Mouse (Mus musculus) thymus, adult 2 months (tissue): ENCODE measurements around the gene Hist1h4a. TPM values are rescaled to one million over a fixed set of nuclear protein-coding genes. Genes with fewer than 3 reads are reported as not detected.
A peak's percentile ranks its signal among the peaks of the same experiment; 100 is the strongest.

Experiments used
- DNase-seq: peaks from one replicate; pipeline ENCODE4 v3.0.0; 2021
- H3K27ac ChIP-seq: fragments of 200-500 bp; 2 replicates; pipeline ENCODE4 v1.5.1; 2012; ENCODE audit warnings: low read length, control low read depth; ENCODE audit not compliant: control insufficient read depth, insufficient read depth
- H3K27me3 ChIP-seq: fragments of 200-500 bp; 2 replicates; pipeline ENCODE4 v1.6.1; 2012; ENCODE audit warnings: mild to moderate bottlenecking, low read length, moderate library complexity, mixed read lengths; ENCODE audit not compliant: control insufficient read depth, insufficient read depth
- H3K36me3 ChIP-seq: fragments of 200-500 bp; 2 replicates; pipeline ENCODE4 v1.6.1; 2012; ENCODE audit warnings: mild to moderate bottlenecking, low read length, moderate library complexity; ENCODE audit not compliant: control insufficient read depth, insufficient read depth
- H3K4me1 ChIP-seq: fragments of 200-500 bp; replicated peaks from 2 replicates; pipeline ENCODE4 v1.6.1; 2012; ENCODE audit warnings: low read length; ENCODE audit not compliant: control insufficient read depth, insufficient read depth
- H3K4me3 ChIP-seq: fragments of 200-500 bp; 2 replicates; pipeline ENCODE4 v1.5.1; 2012; ENCODE audit warnings: mild to moderate bottlenecking, low read length, control low read depth, moderate library complexity; ENCODE audit not compliant: control insufficient read depth, insufficient read depth
- CTCF ChIP-seq: fragments of 200-500 bp; IDR thresholded peaks from 2 replicates; pipeline ENCODE4 v1.5.1; 2012; ENCODE audit warnings: mild to moderate bottlenecking, control low read depth, low read length, moderate library complexity, borderline replicate concordance; ENCODE audit not compliant: control insufficient read depth, poor library complexity, insufficient read depth; ENCODE audit errors: extremely low read depth
- POLR2A ChIP-seq: fragments of 200-500 bp; IDR thresholded peaks from 2 replicates; pipeline ENCODE4 v1.6.1; 2012; ENCODE audit warnings: mild to moderate bottlenecking, low read length, control low read depth, moderate library complexity; ENCODE audit not compliant: control insufficient read depth, poor library complexity, insufficient read depth; ENCODE audit errors: extremely low read depth
- WGBS: fragments of 180-500 bp; shearing (Covaris S2); methylation state at CpG from one replicate; pipeline ENCODE4 v1.1.7; 2018; 5-methylcytosine and 5-hydroxymethylcytosine counted together
- polyA plus RNA-seq: library from polyadenylated mRNA; depleted of rRNA; stranded (reverse); fragments of >200 nt; gene quantifications from 2 replicates; pipeline ENCODE4 v1.2.3, GENCODE M21; 2012; rRNA removed

Gene Hist1h4a
- 295 and 320 TPM in 2 replicates for polyA plus RNA-seq

- TF ChIP-seq CTCF (no peak), POLR2A (peak; percentile 72)
- peak within 1 kb of the TSS; percentile 94 for H3K27ac ChIP-seq
- H3K4me3 ChIP-seq: peak within 1 kb of the TSS; percentile 50
- under 1% methylated on average over 69 of the region's 72 CpGs for WGBS
- no peaks in the 10 kb centered on the region for H3K36me3 ChIP-seq
- peak; percentile 98 for DNase-seq
- H3K4me1 ChIP-seq: peaks cover 12% of the 10 kb centered on the region
- no peaks in the 10 kb centered on the region for H3K27me3 ChIP-seq
These were observed at the start of gene Hist1h4a for GRCm38 (mm10) chr13:23760972-23761864. TSS of gene Hist1h4a (minus strand) at chr13:23761230.

DNA sequence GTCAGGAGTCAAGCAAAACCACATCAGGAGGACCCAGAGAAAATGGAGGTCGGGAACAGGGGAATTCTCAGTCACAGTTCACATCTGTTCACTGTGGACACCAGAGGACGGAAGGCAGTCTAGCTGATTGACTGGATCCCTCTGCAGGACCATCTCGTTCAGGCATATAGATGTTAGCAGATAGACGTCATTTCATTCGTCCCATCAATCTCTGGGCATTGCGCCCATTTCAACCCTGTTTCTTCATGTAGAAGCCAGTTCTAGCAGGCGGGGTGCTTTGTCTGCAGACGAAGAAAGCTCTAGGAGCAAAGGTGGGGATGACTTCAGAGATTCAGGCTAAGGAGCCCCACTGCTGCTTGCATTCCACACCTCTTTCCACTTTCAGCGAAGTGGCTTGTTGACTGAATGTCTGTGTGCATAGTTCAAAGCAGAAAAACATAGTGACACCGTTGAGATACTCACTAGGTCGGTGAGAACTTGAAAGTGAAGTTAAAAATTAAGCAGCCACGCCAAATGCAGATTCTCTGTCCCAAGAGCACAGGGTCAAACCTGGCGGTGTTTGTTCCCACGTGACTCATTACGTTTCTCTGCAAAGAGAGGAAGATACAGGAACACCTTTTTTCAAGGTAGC, 45.5 kb upstream of the Hist1h4a start, which contains the start of gene Slc17a2:
Slc17a2 (plus strand) TSS at position 572 of the 631 bp plus-strand sequence.
- Histone ChIP-seq H3K36me3 (no peaks in the 10 kb centered on the region), H3K4me3 (no peak within 1 kb of the TSS), H3K27me3 (no peaks in the 10 kb centered on the region), H3K4me1 (no peaks in the 10 kb centered on the region), H3K27ac (no peak within 1 kb of the TSS)
- DNase-seq: no peak
- 93% methylated on average over 15 of the region's 15 CpGs for WGBS
- TF ChIP-seq POLR2A: no peak
- no peak for TF ChIP-seq CTCF

GRCm38 (mm10) chr13:23804532-23804931, 43.5 kb upstream of the Hist1h4a start:
- TF ChIP-seq CTCF (no peak), POLR2A (no peak)
- Histone ChIP-seq H3K27ac (no peak overlapping the region), H3K27me3 (no peaks in the 10 kb centered on the region), H3K4me1 (no peaks in the 10 kb centered on the region), H3K4me3 (no peak overlapping the region), H3K36me3 (no peaks in the 10 kb centered on the region)
- DNase-seq: no peak
- WGBS: 95% methylated on average over 2 of the region's 2 CpGs

DNA sequence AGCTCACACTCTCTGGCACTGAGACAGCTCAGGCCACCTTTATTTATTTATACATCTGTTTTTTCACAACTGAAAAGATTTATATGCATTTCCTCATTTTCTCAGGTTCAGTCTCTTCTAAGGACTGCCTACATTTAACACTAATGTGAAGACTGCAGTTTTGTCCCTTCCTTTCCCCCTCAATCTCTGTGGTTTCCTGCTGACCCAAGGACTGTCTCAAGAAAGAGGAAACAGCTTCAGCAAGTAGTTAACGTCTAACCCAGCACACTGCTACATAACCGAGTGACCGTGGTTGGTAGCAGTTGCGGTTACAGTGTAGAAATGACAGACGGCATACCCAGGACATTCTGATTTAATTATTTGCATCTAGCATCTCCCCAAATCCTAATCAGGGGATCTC, 38.4 kb upstream of the Hist1h4a start:
- Histone ChIP-seq H3K27ac (no peak overlapping the region), H3K36me3 (no peaks in the 10 kb centered on the region), H3K27me3 (no peaks in the 10 kb centered on the region), H3K4me1 (no peaks in the 10 kb centered on the region), H3K4me3 (no peak overlapping the region)
- 33% methylated on average over 5 of the region's 5 CpGs for WGBS
- TF ChIP-seq CTCF: no peak
- TF ChIP-seq POLR2A: no peak
- no peak for DNase-seq

GRCm38 (mm10) chr13:23792520-23792919, 31.5 kb upstream of the Hist1h4a start:
- Histone ChIP-seq H3K27ac (no peak overlapping the region), H3K27me3 (no peaks in the 10 kb centered on the region), H3K4me3 (no peak overlapping the region), H3K4me1 (no peaks in the 10 kb centered on the region), H3K36me3 (no peaks in the 10 kb centered on the region)
- DNase-seq: peak; percentile 40
- no peak for TF ChIP-seq CTCF
- no peak for TF ChIP-seq POLR2A
- 39% methylated on average over 2 of the region's 2 CpGs for WGBS

DNA sequence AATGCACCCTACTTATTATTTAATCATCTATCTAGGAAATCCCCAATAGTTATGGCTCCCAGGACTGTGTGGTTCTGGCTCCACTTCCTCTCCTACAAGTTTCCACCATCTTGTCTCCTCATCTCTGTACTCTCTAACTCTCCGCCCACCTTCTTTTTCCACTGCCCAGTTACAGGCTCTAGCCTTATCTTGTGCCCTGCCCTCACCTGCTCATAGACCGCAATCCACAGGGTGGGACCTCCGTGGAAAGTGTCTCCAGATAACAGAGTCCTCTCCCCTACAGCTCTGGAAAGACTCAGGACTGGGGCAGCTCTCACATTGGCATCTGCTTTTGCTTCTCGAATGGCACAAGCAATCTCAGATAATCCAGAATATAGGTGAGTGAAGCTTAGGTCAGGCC, 18.0 kb upstream of the Hist1h4a start:
- Histone ChIP-seq H3K27me3 (no peaks in the 10 kb centered on the region), H3K4me3 (no peak overlapping the region), H3K27ac (no peak overlapping the region), H3K4me1 (no peaks in the 10 kb centered on the region), H3K36me3 (no peaks in the 10 kb centered on the region)
- WGBS: 90% methylated on average over 4 of the region's 4 CpGs
- no peak for TF ChIP-seq CTCF
- no peak for TF ChIP-seq POLR2A
- no peak for DNase-seq
